Mouse (Mus musculus): ENCODE results near the gene Abca9. TPM values are rescaled to one million over a fixed set of nuclear protein-coding genes. Genes with fewer than 3 reads are reported as not detected.

The Abca9 gene
- total RNA-seq (2023), result 0.68 TPM

GRCm38 (mm10) chr11:110167459-110168251, at the start of gene Abca9:
Abca9 (minus strand) TSS chr11:110168196.

GRCm38 (mm10) chr11:110095858-110096257, 72.1 kb downstream of the Abca9 start, which contains the start of gene Abca8a:
Abca8a (minus strand) TSS chr11:110095978.

Other genes starting within 250 kb of the Abca9 start
- gene Abca8b, start 172.4 kb downstream of the Abca9 start, total RNA-seq (2023), result not detected
- gene Abca8a, start 72.2 kb downstream of the Abca9 start, total RNA-seq (2023), result not detected
- 10.1 TPM for gene Abca6, start 83.6 kb upstream of the Abca9 start, total RNA-seq (2023)
- gene Abca5, start 169.5 kb upstream of the Abca9 start, total RNA-seq (2023), result 1.5 TPM
- gene Map2k6, start 230.9 kb upstream of the Abca9 start, total RNA-seq (2023), result 20.7 TPM